Mouse (Mus musculus): ENCODE data around the gene Mrps21.

DNA sequence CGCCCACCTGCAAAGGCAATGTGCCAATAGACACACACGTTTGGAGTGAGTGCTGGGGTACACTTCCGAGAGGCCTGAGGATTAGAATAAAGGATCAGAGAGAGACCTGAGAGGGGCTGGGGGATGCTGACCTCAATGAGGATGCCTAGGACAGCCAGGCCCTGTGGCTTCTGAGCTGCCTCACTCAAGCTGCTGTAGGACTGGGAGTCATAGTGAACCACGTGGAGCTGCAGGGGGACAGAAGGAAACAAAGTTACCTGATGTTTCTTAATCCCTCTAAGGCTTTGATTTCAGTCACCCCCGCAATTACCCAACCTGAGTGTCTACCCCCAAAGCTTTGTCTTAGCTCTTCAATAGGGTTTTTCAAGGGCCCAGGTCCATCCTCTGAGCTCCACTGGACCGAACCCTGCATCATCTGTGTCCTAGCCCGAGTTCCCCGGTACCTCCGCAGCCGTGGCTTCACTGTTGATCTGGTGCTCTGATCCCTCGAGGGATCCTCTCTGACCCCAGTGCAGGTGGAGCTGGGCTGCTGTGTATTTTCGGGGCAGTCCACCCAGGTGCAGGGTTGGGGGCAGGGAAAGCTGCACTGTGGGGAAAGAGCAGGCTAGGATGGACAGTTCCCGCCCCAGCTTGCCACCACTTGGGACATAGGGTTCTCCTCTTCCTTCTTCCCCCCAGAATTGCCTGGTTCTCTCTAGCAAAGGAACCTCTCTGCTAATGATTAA is 28.6 kb upstream of the Mrps21 start:
- TF ChIP-seq CTCF (IDR thresholded peaks at IDR 0.05) (no peak), POLR2A (IDR thresholded peaks at IDR 0.05; ENCODE audit: insufficient read depth, low read depth, low read length) (peak; percentile 52; the same call in 1 of the 2 replicates), EP300 (IDR thresholded peaks at IDR 0.05; ENCODE audit: insufficient read depth, low read depth, low read length) (no peak)

Data from heart, adult 2 months (tissue).